Mouse (Mus musculus) embryo, embryonic 9.5 days (tissue): ENCODE measurements at regions not wholly inside any gene's neighbourhood (a gene's known extent, or its start where the extent isn't known, plus 50 kb on each side); places are given as distances from the start of the nearest gene placed in this dataset.

Experiments used
- DNase-seq: peaks from one replicate; pipeline ENCODE4 v3.0.0-alpha.2; 2017; ENCODE audit errors: extremely low spot score

GRCm38 (mm10) chr16:93131404-93131803 is 305.5 kb upstream of the Runx1 start:
- no peak for DNase-seq

- no peak for DNase-seq
These were observed 304.7 kb upstream of the Runx1 start for GRCm38 (mm10) chr16:93130622-93131021.

GRCm38 (mm10) chr16:93123707-93124106 is 297.8 kb upstream of the Runx1 start:
- no peak for DNase-seq

- DNase-seq, result no peak
These were observed 290.4 kb upstream of the Runx1 start for GRCm38 (mm10) chr16:93116111-93116969.

- DNase-seq, result no peak
These were observed 285.0 kb upstream of the Runx1 start for GRCm38 (mm10) chr16:93110912-93111311.

- DNase-seq, result no peak
These were observed 284.5 kb upstream of the Runx1 start for GRCm38 (mm10) chr16:93110451-93110850.

- DNase-seq, result no peak
These were observed 283.9 kb upstream of the Runx1 start for GRCm38 (mm10) chr16:93109683-93110407.

GRCm38 (mm10) chr16:93107524-93107845 is 281.5 kb upstream of the Runx1 start:
- DNase-seq, result no peak

- DNase-seq, result no peak
These were observed 281.0 kb upstream of the Runx1 start for GRCm38 (mm10) chr16:93106811-93107523.

GRCm38 (mm10) chr16:93102174-93102573 is 276.2 kb upstream of the Runx1 start:
- DNase-seq, result no peak

- DNase-seq, result no peak
These were observed 272.1 kb upstream of the Runx1 start for GRCm38 (mm10) chr16:93098057-93098456.

- no peak for DNase-seq
These were observed 270.2 kb upstream of the Runx1 start for GRCm38 (mm10) chr16:93096175-93096574.

- no peak for DNase-seq
These were observed 266.8 kb upstream of the Runx1 start for GRCm38 (mm10) chr16:93092796-93093195.

GRCm38 (mm10) chr16:93085227-93085883 is 259.4 kb upstream of the Runx1 start:
- DNase-seq, result no peak

GRCm38 (mm10) chr16:93083756-93084155 is 257.8 kb upstream of the Runx1 start:
- no peak for DNase-seq

- DNase-seq, result no peak
These were observed 257.2 kb upstream of the Runx1 start for GRCm38 (mm10) chr16:93083142-93083541.

- DNase-seq, result no peak
These were observed 255.6 kb upstream of the Runx1 start for GRCm38 (mm10) chr16:93081533-93081932.

- DNase-seq, result no peak
These were observed 253.9 kb upstream of the Runx1 start for GRCm38 (mm10) chr16:93079660-93080390.

- DNase-seq, result no peak
These were observed 253.0 kb upstream of the Runx1 start for GRCm38 (mm10) chr16:93078909-93079308.

- no peak for DNase-seq
These were observed 249.5 kb upstream of the Runx1 start for GRCm38 (mm10) chr16:93075488-93075887.

GRCm38 (mm10) chr16:93072156-93072555 is 246.2 kb upstream of the Runx1 start:
- no peak for DNase-seq
